Mouse (Mus musculus): Measurements from ENCODE around the gene Fth1.

DNA sequence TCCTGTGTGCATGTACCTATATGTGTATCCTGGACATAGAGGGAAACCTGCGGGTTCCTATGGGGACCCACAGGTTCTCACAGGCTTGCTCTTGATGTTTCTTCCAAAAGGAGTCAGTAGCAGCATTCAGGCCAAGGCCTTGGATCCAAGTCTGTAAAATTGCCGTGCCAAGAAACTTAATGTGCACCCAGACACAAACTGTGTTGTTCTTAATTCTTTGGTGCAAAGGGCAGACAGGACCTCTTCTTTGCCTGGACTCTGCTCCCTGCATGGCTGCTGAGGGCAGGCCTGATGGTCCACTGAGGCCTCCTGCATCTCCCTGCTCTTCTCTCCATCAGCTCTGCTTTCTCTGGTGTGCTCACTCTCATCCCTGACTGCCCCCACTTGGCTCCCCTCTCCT, 49.3 kb downstream of the Fth1 start:
- no peak for TF ChIP-seq CTCF (IDR thresholded peaks at IDR 0.05; ENCODE audit: low read depth)
- no peak for TF ChIP-seq EP300 (IDR thresholded peaks at IDR 0.05; ENCODE audit: low read depth)

Data from liver, postnatal 0 days (tissue).